Mouse (Mus musculus) spleen, adult 2 months (tissue): ENCODE data around the gene Slc45a3.

ENCODE experiments used
- CTCF ChIP-seq: fragments of 200-500 bp; IDR thresholded peaks from 2 replicates; pipeline ENCODE4 v1.5.1; 2011; ENCODE audit warnings: mild to moderate bottlenecking, inconsistent platforms; ENCODE audit not compliant: insufficient read depth, insufficient read length, insufficient replicate concordance; ENCODE audit errors: extremely low read depth
- POLR2A ChIP-seq: fragments of 200-500 bp; IDR thresholded peaks from 2 replicates; pipeline ENCODE4 v1.6.1; 2011; ENCODE audit warnings: low read depth, low read length, inconsistent platforms

DNA sequence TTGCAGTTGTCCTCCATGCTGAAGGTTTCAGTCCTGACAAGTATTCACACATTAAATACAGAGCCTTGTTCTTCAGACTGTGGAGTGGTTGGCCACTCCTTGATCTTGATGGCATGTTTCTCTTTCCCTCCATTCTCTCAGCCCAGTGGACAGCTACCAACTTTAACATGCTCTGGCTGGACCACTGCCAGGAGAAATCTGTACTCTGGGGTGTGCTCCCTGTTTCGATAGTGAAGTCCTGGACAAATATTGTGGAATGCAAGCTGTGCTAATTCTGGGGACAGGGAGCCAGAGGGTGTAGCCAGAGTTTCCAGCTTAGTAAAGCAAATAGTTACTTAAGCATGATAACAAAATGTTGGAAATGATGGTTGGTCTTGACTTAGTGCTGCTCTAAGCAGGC is 24.0 kb upstream of the Slc45a3 start:
- TF ChIP-seq CTCF (no peak), POLR2A (no peak)
